Mouse (Mus musculus): ENCODE measurements around the gene Pnpla1. TPM values are rescaled to one million over a fixed set of nuclear protein-coding genes. Genes with fewer than 3 reads are reported as not detected.
A peak's percentile ranks its signal among the peaks of the same experiment; 100 is the strongest.

Gene Pnpla1
- polyA plus RNA-seq, 1 experiment from 2014 or later: 0.98 TPM

- Histone ChIP-seq H3K4me2 (no peak overlapping the region), H3K36me3 (no peaks in the 10 kb centered on the region), H3K4me3 (no peak overlapping the region), H3K4me1 (peaks cover 18% of the 10 kb centered on the region), H3K27me3 (0 out of 2 replicates have a peak, but pooled peaks cover 3% of the 10 kb centered on the region), H3K9me3 (no peaks in the 10 kb centered on the region), H3K27ac (no peak overlapping the region), H3K9ac (no peak overlapping the region)
- no peak for ATAC-seq (ENCODE audit: insufficient number of reproducible peaks, insufficient read depth, low FRiP score, low TSS enrichment, low read depth)
- WGBS: 72% methylated on average over 4 of the region's 4 CpGs
Observed at GRCm38 (mm10) chr17:28874216-28874615, 16.0 kb downstream of the Pnpla1 start.

DNA sequence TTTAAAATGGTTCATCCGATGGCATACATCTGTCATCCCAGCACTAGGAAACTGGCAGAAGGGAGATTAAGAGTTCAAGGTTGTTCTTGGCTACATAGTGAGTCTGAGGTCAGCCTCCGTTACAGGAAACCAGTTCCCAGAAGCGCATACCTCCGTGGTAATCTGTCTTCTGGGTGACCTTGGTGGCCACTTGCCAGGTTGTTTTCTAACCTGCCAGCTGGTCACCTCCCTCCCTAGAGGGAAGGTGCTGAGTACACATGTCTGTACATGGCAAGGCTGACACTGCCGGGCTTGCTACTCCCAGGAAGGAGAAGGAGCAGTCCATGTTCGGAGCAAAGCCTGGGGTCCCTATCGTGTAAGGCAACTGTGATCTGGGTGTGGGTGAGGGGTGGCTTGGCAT lies 16.6 kb downstream of the Pnpla1 start:
- Histone ChIP-seq H3K9ac (no peak overlapping the region), H3K27ac (no peak overlapping the region), H3K36me3 (no peaks in the 10 kb centered on the region), H3K27me3 (0 out of 2 replicates have a peak, but pooled peaks cover 3% of the 10 kb centered on the region), H3K4me2 (no peak overlapping the region), H3K4me1 (peaks cover 20% of the 10 kb centered on the region), H3K4me3 (no peak overlapping the region), H3K9me3 (no peaks in the 10 kb centered on the region)
- WGBS: 73% methylated on average over 7 of the region's 7 CpGs
- ATAC-seq (ENCODE audit: insufficient number of reproducible peaks, insufficient read depth, low FRiP score, low TSS enrichment, low read depth): no peak

DNA sequence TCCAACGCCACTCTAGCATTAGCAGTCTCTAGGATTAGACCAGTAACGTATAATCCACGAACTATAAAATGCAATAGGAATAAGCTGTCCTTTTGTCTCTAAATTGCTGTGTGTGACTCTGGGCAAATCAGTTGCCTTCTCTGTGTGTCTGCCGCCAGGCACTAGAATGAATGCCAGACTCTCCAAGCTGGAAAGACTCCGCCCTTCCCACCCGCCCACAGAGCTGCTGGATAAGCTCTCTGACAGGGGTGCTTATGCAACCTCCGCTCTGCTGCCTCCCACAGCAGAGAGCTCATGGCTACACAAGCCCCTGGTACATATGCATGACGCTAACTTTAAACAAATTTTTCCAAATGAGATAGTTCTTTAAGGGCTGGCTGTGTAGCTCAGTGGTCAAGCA lies 17.1 kb downstream of the Pnpla1 start:
- H3K27me3 ChIP-seq: peaks cover 6% of the 10 kb centered on the region; the same call in 1 of the 2 replicates
- H3K9me3 ChIP-seq: no peaks in the 10 kb centered on the region
- 36% methylated on average over 8 of the region's 8 CpGs for WGBS
- H3K4me3 ChIP-seq: no peak overlapping the region
- no peaks in the 10 kb centered on the region for H3K36me3 ChIP-seq
- peaks cover 25% of the 10 kb centered on the region for H3K4me1 ChIP-seq
- H3K4me2 ChIP-seq: no peak overlapping the region
- no peak overlapping the region for H3K27ac ChIP-seq
- ATAC-seq (ENCODE audit: insufficient number of reproducible peaks, insufficient read depth, low FRiP score, low TSS enrichment, low read depth): no peak
- no peak overlapping the region for H3K9ac ChIP-seq

GRCm38 (mm10) chr17:28876331-28876730 lies 18.1 kb downstream of the Pnpla1 start:
- ATAC-seq (ENCODE audit: insufficient number of reproducible peaks, insufficient read depth, low FRiP score, low TSS enrichment, low read depth): no peak
- H3K4me1 ChIP-seq: peaks cover 25% of the 10 kb centered on the region
- peaks cover 15% of the 10 kb centered on the region for H3K27me3 ChIP-seq
- H3K36me3 ChIP-seq: no peaks in the 10 kb centered on the region
- peak overlapping the region; percentile 44; the same call in 1 of the 2 replicates for H3K9ac ChIP-seq
- H3K9me3 ChIP-seq: no peaks in the 10 kb centered on the region
- 61% methylated on average over 5 of the region's 5 CpGs for WGBS
- H3K27ac ChIP-seq: no peak overlapping the region
- peak overlapping the region; percentile 9; the same call in 1 of the 2 replicates for H3K4me3 ChIP-seq
- H3K4me2 ChIP-seq: peak overlapping the region; percentile 47; the same call in 1 of the 2 replicates

DNA sequence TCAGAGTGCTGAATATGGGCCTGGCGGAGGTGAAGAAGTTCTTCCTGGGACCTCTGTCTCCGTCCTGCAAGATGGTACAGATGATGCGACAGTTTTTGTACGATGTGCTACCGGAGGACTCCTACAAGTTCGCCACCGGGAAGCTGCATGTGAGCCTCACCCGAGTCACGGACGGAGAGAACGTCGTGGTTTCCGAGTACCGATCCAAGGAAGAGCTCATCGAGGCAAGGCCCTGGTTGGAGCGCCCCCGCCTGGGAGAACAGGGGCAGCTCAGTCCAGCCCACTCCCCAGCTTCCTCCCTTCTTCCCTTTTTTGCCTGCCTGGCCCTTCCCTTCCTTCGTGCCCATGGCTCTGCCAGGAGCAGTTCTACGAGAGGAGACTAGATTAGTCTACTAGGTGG lies 18.6 kb downstream of the Pnpla1 start:
- H3K9me3 ChIP-seq: no peaks in the 10 kb centered on the region
- no peak overlapping the region for H3K27ac ChIP-seq
- H3K27me3 ChIP-seq: peaks cover 17% of the 10 kb centered on the region
- peak overlapping the region; percentile 9; the same call in 1 of the 2 replicates for H3K4me3 ChIP-seq
- peaks cover 25% of the 10 kb centered on the region for H3K4me1 ChIP-seq
- no peak for ATAC-seq (ENCODE audit: insufficient number of reproducible peaks, insufficient read depth, low FRiP score, low TSS enrichment, low read depth)
- peak overlapping the region; percentile 47 for H3K4me2 ChIP-seq
- peak overlapping the region; percentile 44; the same call in 1 of the 2 replicates for H3K9ac ChIP-seq
- no peaks in the 10 kb centered on the region for H3K36me3 ChIP-seq
- 12% methylated on average over 19 of the region's 19 CpGs for WGBS

GRCm38 (mm10) chr17:28879931-28880391 lies 21.8 kb downstream of the Pnpla1 start:
- Histone ChIP-seq H3K4me1 (peaks cover 25% of the 10 kb centered on the region), H3K36me3 (no peaks in the 10 kb centered on the region), H3K9ac (no peak overlapping the region), H3K27ac (no peak overlapping the region), H3K9me3 (no peaks in the 10 kb centered on the region), H3K4me3 (no peak overlapping the region), H3K4me2 (peak overlapping the region; percentile 45), H3K27me3 (peaks cover 17% of the 10 kb centered on the region)
- WGBS: 6% methylated on average over 18 of the region's 18 CpGs
- ATAC-seq (ENCODE audit: insufficient number of reproducible peaks, insufficient read depth, low FRiP score, low TSS enrichment, low read depth): no peak

- Histone ChIP-seq H3K27me3 (peaks cover 17% of the 10 kb centered on the region), H3K4me2 (peak overlapping the region; percentile 34), H3K9ac (no peak overlapping the region), H3K4me3 (no peak overlapping the region), H3K9me3 (no peaks in the 10 kb centered on the region), H3K4me1 (peaks cover 9% of the 10 kb centered on the region), H3K27ac (no peak overlapping the region), H3K36me3 (no peaks in the 10 kb centered on the region)
- no peak for ATAC-seq (ENCODE audit: insufficient number of reproducible peaks, insufficient read depth, low FRiP score, low TSS enrichment, low read depth)
- WGBS: 3% methylated on average over 12 of the region's 12 CpGs
Observed at GRCm38 (mm10) chr17:28882316-28882715, 24.1 kb downstream of the Pnpla1 start.

DNA sequence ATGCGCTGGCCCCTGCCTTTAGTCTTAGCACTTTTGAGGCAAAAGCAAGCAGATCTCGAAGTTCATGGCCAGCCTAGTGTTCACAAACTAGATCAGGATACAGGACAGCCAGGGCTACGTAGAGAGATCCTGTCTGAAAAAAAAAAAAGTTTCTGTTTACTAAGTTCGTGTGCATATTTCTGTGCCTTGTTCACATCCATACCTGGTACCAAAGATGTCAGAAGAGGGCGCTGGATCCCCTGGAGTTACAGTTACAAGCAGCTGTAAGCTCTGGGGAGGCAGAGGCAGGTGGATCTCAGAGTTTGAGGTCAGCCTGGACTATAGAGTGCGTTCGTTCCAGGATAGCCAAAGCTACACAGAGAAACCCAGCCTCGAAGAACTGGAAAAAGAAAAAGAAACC lies 24.6 kb downstream of the Pnpla1 start:
- peak overlapping the region; percentile 34 for H3K4me2 ChIP-seq
- 45% methylated on average over 8 of the region's 8 CpGs for WGBS
- no peaks in the 10 kb centered on the region for H3K36me3 ChIP-seq
- no peak overlapping the region for H3K27ac ChIP-seq
- ATAC-seq (ENCODE audit: insufficient number of reproducible peaks, insufficient read depth, low FRiP score, low TSS enrichment, low read depth): no peak
- peaks cover 9% of the 10 kb centered on the region for H3K4me1 ChIP-seq
- no peak overlapping the region for H3K4me3 ChIP-seq
- peaks cover 17% of the 10 kb centered on the region for H3K27me3 ChIP-seq
- no peak overlapping the region for H3K9ac ChIP-seq
- H3K9me3 ChIP-seq: no peaks in the 10 kb centered on the region

GRCm38 (mm10) chr17:28883941-28884516 lies 25.8 kb downstream of the Pnpla1 start:
- no peak overlapping the region for H3K4me2 ChIP-seq
- no peaks in the 10 kb centered on the region for H3K36me3 ChIP-seq
- no peak overlapping the region for H3K9ac ChIP-seq
- no peak overlapping the region for H3K27ac ChIP-seq
- H3K4me1 ChIP-seq: peaks cover 9% of the 10 kb centered on the region
- H3K9me3 ChIP-seq: no peaks in the 10 kb centered on the region
- ATAC-seq (ENCODE audit: insufficient number of reproducible peaks, insufficient read depth, low FRiP score, low TSS enrichment, low read depth): no peak
- peaks cover 14% of the 10 kb centered on the region for H3K27me3 ChIP-seq
- 67% methylated on average over 10 of the region's 10 CpGs for WGBS
- no peak overlapping the region for H3K4me3 ChIP-seq

GRCm38 (mm10) chr17:28885231-28885630 lies 27.0 kb downstream of the Pnpla1 start:
- Histone ChIP-seq H3K4me1 (peaks cover 3% of the 10 kb centered on the region), H3K27ac (no peak overlapping the region), H3K9me3 (no peaks in the 10 kb centered on the region), H3K36me3 (no peaks in the 10 kb centered on the region), H3K27me3 (peaks cover 12% of the 10 kb centered on the region), H3K4me2 (no peak overlapping the region), H3K9ac (no peak overlapping the region), H3K4me3 (no peak overlapping the region)
- ATAC-seq (ENCODE audit: insufficient number of reproducible peaks, insufficient read depth, low FRiP score, low TSS enrichment, low read depth): no peak
- WGBS: 87% methylated on average over 8 of the region's 8 CpGs

GRCm38 (mm10) chr17:28886266-28886665 lies 28.1 kb downstream of the Pnpla1 start:
- no peak overlapping the region for H3K4me3 ChIP-seq
- no peak overlapping the region for H3K4me2 ChIP-seq
- WGBS: 77% methylated on average over 8 of the region's 8 CpGs
- H3K4me1 ChIP-seq: 0 out of 2 replicates have a peak, but pooled peaks cover 3% of the 10 kb centered on the region
- no peaks in the 10 kb centered on the region for H3K36me3 ChIP-seq
- no peak overlapping the region for H3K9ac ChIP-seq
- no peaks in the 10 kb centered on the region; the same call in 1 of the 2 replicates for H3K9me3 ChIP-seq
- peaks cover 3% of the 10 kb centered on the region for H3K27me3 ChIP-seq
- no peak for ATAC-seq (ENCODE audit: insufficient number of reproducible peaks, insufficient read depth, low FRiP score, low TSS enrichment, low read depth)
- no peak overlapping the region for H3K27ac ChIP-seq

- no peak overlapping the region for H3K4me3 ChIP-seq
- no peaks in the 10 kb centered on the region; the same call in 1 of the 2 replicates for H3K9me3 ChIP-seq
- H3K27ac ChIP-seq: no peak overlapping the region
- no peaks in the 10 kb centered on the region for H3K27me3 ChIP-seq
- no peaks in the 10 kb centered on the region; the same call in 1 of the 2 replicates for H3K4me1 ChIP-seq
- no peak for ATAC-seq (ENCODE audit: insufficient number of reproducible peaks, insufficient read depth, low FRiP score, low TSS enrichment, low read depth)
- WGBS: 83% methylated on average over 11 of the region's 11 CpGs
- no peaks in the 10 kb centered on the region for H3K36me3 ChIP-seq
- H3K9ac ChIP-seq: no peak overlapping the region
- no peak overlapping the region for H3K4me2 ChIP-seq
Observed at GRCm38 (mm10) chr17:28894050-28894767, 36.0 kb downstream of the Pnpla1 start.

Measured in embryonic facial prominence, embryonic 13.5 days (tissue).